Mouse (Mus musculus) heart, embryonic 14.5 days (tissue): ENCODE data around the gene Hao2. TPM values are rescaled to one million over a fixed set of nuclear protein-coding genes. Genes with fewer than 3 reads are reported as not detected.
A peak's percentile ranks its signal among the peaks of the same experiment; 100 is the strongest.

Source experiments
- ATAC-seq: fragments of 200-750 bp; cut with Nextera tagmentation; 2 replicates; pipeline ENCODE4 v1.8.0; 2017; ENCODE audit warnings: low read depth, moderate TSS enrichment; ENCODE audit not compliant: insufficient number of reproducible peaks, insufficient read depth, low FRiP score
- H3K27ac ChIP-seq, 2 experiments: fragments of 200-500 bp in 1 of 2; fragments of 300-500 bp in 1 of 2; sonication (generic) in 1 of 2; replicated peaks in 1 of 2; 2 replicates each; pipeline ENCODE4 v1.5.1; 2012 to 2014; ENCODE audit warnings: low read depth in 2 of 2, low read length in 2 of 2, control low read depth in 1 of 2, mild to moderate bottlenecking in 1 of 2, mixed read lengths in 1 of 2; ENCODE audit not compliant: control insufficient read depth in 1 of 2, insufficient read depth in 1 of 2
- H3K27me3 ChIP-seq: fragments of 300-500 bp; sonication (generic); 2 replicates; pipeline ENCODE4 v1.6.1; 2014; ENCODE audit warnings: mild to moderate bottlenecking, low read length, control low read depth; ENCODE audit not compliant: control insufficient read depth, insufficient read depth
- H3K36me3 ChIP-seq: fragments of 300-500 bp; sonication (generic); 2 replicates; pipeline ENCODE4 v1.6.1; 2014; ENCODE audit warnings: mild to moderate bottlenecking, control low read depth, low read length, mixed read lengths; ENCODE audit not compliant: control insufficient read depth, insufficient read depth
- H3K4me1 ChIP-seq, 2 experiments: fragments of 200-500 bp in 1 of 2; fragments of 300-500 bp in 1 of 2; sonication (generic) in 1 of 2; 2 replicates each; pipeline ENCODE4 v1.6.1; 2012 to 2014; ENCODE audit warnings: low read length in 2 of 2, control low read depth in 1 of 2, mixed read lengths in 1 of 2; ENCODE audit not compliant: control insufficient read depth in 2 of 2, insufficient read depth in 2 of 2
- H3K4me2 ChIP-seq: fragments of 300-500 bp; sonication (generic); 2 replicates; pipeline ENCODE4 v1.6.1; 2014; ENCODE audit warnings: mild to moderate bottlenecking, low read length
- H3K4me3 ChIP-seq, 2 experiments: fragments of 200-500 bp in 1 of 2; fragments of 300-500 bp in 1 of 2; sonication (generic) in 1 of 2; 2 replicates each; pipeline ENCODE4 v1.5.1; 2012 to 2014; ENCODE audit warnings: low read length in 2 of 2, mild to moderate bottlenecking in 2 of 2, control low read depth in 1 of 2, low read depth in 1 of 2, moderate library complexity in 1 of 2; ENCODE audit not compliant: control insufficient read depth in 1 of 2, insufficient read depth in 1 of 2
- H3K9ac ChIP-seq: fragments of 300-500 bp; sonication (generic); 2 replicates; pipeline ENCODE4 v1.6.1; 2014; ENCODE audit warnings: mild to moderate bottlenecking, low read length
- H3K9me3 ChIP-seq: fragments of 300-500 bp; sonication (generic); 2 replicates; pipeline ENCODE4 v1.6.1; 2016; ENCODE audit warnings: low read length, control low read depth; ENCODE audit not compliant: control insufficient read depth
- WGBS: fragments of 180-500 bp; shearing (Covaris S2); extraction: QIAGEN DNeasy Blood & Tissue Kit; methylation state at CpG from one replicate; pipeline ENCODE4 v1.1.7; 2014; 5-methylcytosine and 5-hydroxymethylcytosine counted together
- polyA plus RNA-seq: library from polyadenylated mRNA; unstranded; fragments of >200 nt; fragmentation: Nextera tagmentation; extraction: Ambion mirVana; gene quantifications from 2 replicates; pipeline ENCODE4 v1.2.1, GENCODE M21; 2014

Hao2 gene
- not detected in 2 replicates for polyA plus RNA-seq

- Histone ChIP-seq H3K9ac (no peak within 1 kb of the TSS), H3K9me3 (no peaks in the 10 kb centered on the region), H3K27ac (no peak within 1 kb of the TSS), H3K36me3 (no peaks in the 10 kb centered on the region), H3K4me3 (no peak within 1 kb of the TSS), H3K27me3 (no peaks in the 10 kb centered on the region), H3K4me2 (no peak within 1 kb of the TSS), H3K4me1 (no peaks in the 10 kb centered on the region)
- 74% methylated on average over 3 of the region's 3 CpGs for WGBS
- no peak for ATAC-seq
Measured at GRCm38 (mm10) chr3:98893057-98893772, at the start of gene Hao2. Gene Hao2 (minus strand): TSS chr3:98893239.

GRCm38 (mm10) chr3:98941601-98942000, 48.6 kb upstream of the Hao2 start:
- H3K4me3 ChIP-seq = peak overlapping the region; percentile 16 to 35
- no peaks in the 10 kb centered on the region for H3K9me3 ChIP-seq
- no peaks in the 10 kb centered on the region for H3K36me3 ChIP-seq
- no peaks in the 10 kb centered on the region for H3K27me3 ChIP-seq
- peaks cover 0 to 4% of the 10 kb centered on the region in 2 experiments; a peak in 2 of 4 replicates for H3K4me1 ChIP-seq
- peak overlapping the region; percentile 77 for H3K4me2 ChIP-seq
- ATAC-seq = no peak
- WGBS = 42% methylated on average over 10 of the region's 10 CpGs
- H3K9ac ChIP-seq = 0 out of 2 replicates have a peak overlapping the region, but pooled peaks have one; percentile 31
- H3K27ac ChIP-seq = no peak overlapping the region

DNA sequence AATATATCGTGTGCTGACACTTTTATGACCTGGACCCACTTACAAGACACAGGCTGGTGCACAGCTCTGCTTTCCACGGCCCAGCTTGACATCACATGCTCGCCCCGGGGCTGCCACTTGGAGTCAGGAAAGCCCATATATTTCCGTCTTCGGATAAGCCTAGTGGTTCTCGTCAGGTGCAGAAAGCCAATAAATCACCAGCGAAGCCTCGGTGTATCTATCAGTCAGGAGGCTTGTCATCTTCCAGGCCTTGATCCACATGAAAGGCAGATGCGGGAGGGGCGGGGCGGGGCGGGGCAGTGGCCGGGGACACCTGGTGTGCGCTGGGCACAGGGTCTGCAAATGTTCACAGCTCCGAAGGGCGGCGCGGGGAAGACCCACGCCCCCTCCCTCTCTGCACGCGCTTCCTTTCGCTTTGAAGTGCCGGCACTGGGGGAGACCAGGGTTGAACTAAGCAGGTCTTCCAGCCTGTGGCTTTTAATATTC, 48.1 kb upstream of the Hao2 start:
- WGBS = 7% methylated on average over 24 of the region's 24 CpGs
- Histone ChIP-seq H3K27ac (no peak overlapping the region), H3K27me3 (no peaks in the 10 kb centered on the region), H3K4me3 (peak overlapping the region; percentile 16 to 35), H3K9me3 (no peaks in the 10 kb centered on the region), H3K36me3 (no peaks in the 10 kb centered on the region), H3K4me2 (peak overlapping the region; percentile 77), H3K9ac (peak overlapping the region; percentile 31; the same call in 1 of the 2 replicates), H3K4me1 (peaks cover 0 to 4% of the 10 kb centered on the region in 2 experiments; a peak in 2 of 4 replicates)
- no peak for ATAC-seq

DNA sequence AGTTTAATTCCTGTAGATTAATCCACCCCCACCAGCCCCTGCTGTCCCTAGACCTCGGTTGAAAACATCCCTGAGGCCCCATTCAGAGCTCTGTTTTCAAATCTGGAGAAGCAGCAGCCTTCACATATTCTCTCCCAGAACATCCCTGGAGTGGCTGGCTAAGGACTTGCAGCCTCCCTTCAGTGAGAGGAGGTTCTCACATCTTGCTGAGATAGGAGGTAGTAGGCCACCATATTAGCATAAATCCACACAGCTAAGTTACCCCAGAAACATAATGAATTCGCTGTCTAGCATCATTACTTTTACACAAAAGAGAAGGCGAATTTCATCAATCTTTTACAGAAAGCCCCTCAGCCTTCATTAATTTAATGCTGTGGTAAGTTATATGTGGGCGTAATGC, 47.2 kb upstream of the Hao2 start:
- Histone ChIP-seq H3K4me3 (no peak overlapping the region), H3K36me3 (no peaks in the 10 kb centered on the region), H3K27me3 (no peaks in the 10 kb centered on the region), H3K9ac (no peak overlapping the region), H3K9me3 (no peaks in the 10 kb centered on the region), H3K27ac (no peak overlapping the region), H3K4me2 (no peak overlapping the region), H3K4me1 (peaks cover 0 to 4% of the 10 kb centered on the region in 2 experiments; a peak in 2 of 4 replicates)
- WGBS = 70% methylated on average over 4 of the region's 4 CpGs
- no peak for ATAC-seq

GRCm38 (mm10) chr3:98936446-98936845, 43.4 kb upstream of the Hao2 start:
- Histone ChIP-seq H3K4me3 (no peak overlapping the region), H3K27ac (no peak overlapping the region), H3K36me3 (no peaks in the 10 kb centered on the region), H3K9me3 (no peaks in the 10 kb centered on the region), H3K27me3 (no peaks in the 10 kb centered on the region), H3K4me1 (peaks cover 0 to 2% of the 10 kb centered on the region in 2 experiments; a peak in 1 of 4 replicates), H3K4me2 (no peak overlapping the region), H3K9ac (no peak overlapping the region)
- WGBS = 82% methylated on average over 3 of the region's 3 CpGs
- ATAC-seq = no peak

DNA sequence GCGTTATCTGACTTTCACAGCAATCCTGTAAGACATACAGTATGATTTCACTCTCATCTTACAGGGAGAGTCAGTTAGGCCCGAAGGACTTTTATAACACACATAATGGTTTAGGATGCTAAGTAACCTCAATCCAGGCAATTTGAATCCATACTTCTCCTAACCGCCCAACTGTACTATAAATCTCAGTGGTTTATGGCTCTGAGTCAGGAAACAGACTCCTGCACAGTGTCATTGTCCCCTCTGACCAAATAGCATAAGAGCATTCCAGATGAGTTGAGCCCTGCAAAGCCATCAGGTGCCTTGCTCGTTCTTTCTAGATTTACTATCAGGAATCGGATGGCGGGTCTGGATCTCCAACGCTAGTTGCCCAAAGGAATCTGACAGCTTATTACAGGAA, 41.6 kb upstream of the Hao2 start:
- Histone ChIP-seq H3K36me3 (no peaks in the 10 kb centered on the region), H3K4me1 (no peaks in the 10 kb centered on the region), H3K4me2 (no peak overlapping the region), H3K27me3 (no peaks in the 10 kb centered on the region), H3K9ac (no peak overlapping the region), H3K9me3 (no peaks in the 10 kb centered on the region), H3K4me3 (no peak overlapping the region), H3K27ac (no peak overlapping the region)
- ATAC-seq = no peak
- 76% methylated on average over 7 of the region's 7 CpGs for WGBS

- Histone ChIP-seq H3K4me1 (no peaks in the 10 kb centered on the region), H3K9me3 (no peaks in the 10 kb centered on the region), H3K27ac (no peak overlapping the region), H3K4me3 (no peak overlapping the region), H3K4me2 (no peak overlapping the region), H3K9ac (no peak overlapping the region), H3K27me3 (no peaks in the 10 kb centered on the region), H3K36me3 (no peaks in the 10 kb centered on the region)
- 88% methylated on average over 1 of the region's 1 CpGs for WGBS
- no peak for ATAC-seq
Measured at GRCm38 (mm10) chr3:98934041-98934440, 41.0 kb upstream of the Hao2 start.
